Mouse (Mus musculus) frontal cortex, postnatal 10 days (tissue): ENCODE data around the gene Zmat1.
"Not testable (repeated sequence)": the region's sequence is repeated elsewhere in the genome, so short reads cannot be mapped to it uniquely, and the experiment has no call there.

Experiments
- DNase-seq, 2 experiments: peaks; one replicate each; pipeline ENCODE4 v3.0.0; 2022; ENCODE audit warnings: low spot score in 2 of 2, mixed read lengths in 1 of 2

Zmat1 gene

GRCm38 (mm10) chrX:135008720-135009470 is at the start of gene Zmat1:
Zmat1 (minus strand) TSS chrX:135009209.
- DNase-seq, result peak; percentile 85 to 88

- not testable (repeated sequence) for DNase-seq
Observed at GRCm38 (mm10) chrX:135053939-135054338, 44.9 kb upstream of the Zmat1 start.

GRCm38 (mm10) chrX:135035962-135036375 is 27.0 kb upstream of the Zmat1 start:
- DNase-seq, result peak in 1 of 2 experiments; percentile 8

- no peak for DNase-seq
Observed at GRCm38 (mm10) chrX:135025135-135025534, 16.1 kb upstream of the Zmat1 start.

GRCm38 (mm10) chrX:135011381-135011780 is 2.4 kb upstream of the Zmat1 start:
- no peak for DNase-seq

GRCm38 (mm10) chrX:135009471-135009815 is 434 bp upstream of the Zmat1 start:
- DNase-seq, result no peak

- no peak for DNase-seq
Observed at GRCm38 (mm10) chrX:135008021-135008420, 988 bp downstream of the Zmat1 start.

- no peak for DNase-seq
Observed at GRCm38 (mm10) chrX:134964546-134964945, 44.5 kb downstream of the Zmat1 start, which contains the start of gene Nxf2. Nxf2 (minus strand) TSS chrX:134964754.

- DNase-seq, result peak; percentile 25 to 41
Observed at GRCm38 (mm10) chrX:134963305-134964094, 45.5 kb downstream of the Zmat1 start.

- DNase-seq, result peak; percentile 3 to 16
Observed at GRCm38 (mm10) chrX:134930361-134930760, 78.6 kb downstream of the Zmat1 start.

GRCm38 (mm10) chrX:134929927-134930326 is 79.1 kb downstream of the Zmat1 start:
- DNase-seq, result no peak

GRCm38 (mm10) chrX:134925058-134925457 is 84.0 kb downstream of the Zmat1 start:
- DNase-seq, result peak in 1 of 2 experiments; percentile 5

GRCm38 (mm10) chrX:134923675-134924424 is 85.2 kb downstream of the Zmat1 start:
- no peak for DNase-seq
